Mouse (Mus musculus) intestine, postnatal 0 days (tissue): ENCODE measurements around the gene Ppp2r5d. TPM values are rescaled to one million over a fixed set of nuclear protein-coding genes. Genes with fewer than 3 reads are reported as not detected.
A peak's percentile ranks its signal among the peaks of the same experiment; 100 is the strongest.

Experiments
- ATAC-seq: fragments of 200-750 bp; cut with Nextera tagmentation; 2 replicates; pipeline ENCODE4 v1.8.0; 2017; ENCODE audit warnings: mild to moderate bottlenecking, moderate TSS enrichment, moderate library complexity
- H3K27ac ChIP-seq: fragments of 300-500 bp; sonication (generic); 2 replicates; pipeline ENCODE4 v1.5.1; 2014; ENCODE audit warnings: mild to moderate bottlenecking, low read depth, low read length, moderate library complexity
- H3K27me3 ChIP-seq: fragments of 300-500 bp; sonication (generic); replicated peaks from 2 replicates; pipeline ENCODE4 v1.6.1; 2014; ENCODE audit warnings: low read length, mixed read lengths; ENCODE audit not compliant: control insufficient read depth, insufficient read depth
- H3K36me3 ChIP-seq: fragments of 300-500 bp; sonication (generic); 2 replicates; pipeline ENCODE4 v1.6.1; 2014; ENCODE audit warnings: mild to moderate bottlenecking, moderate library complexity; ENCODE audit not compliant: control insufficient read depth, insufficient read depth
- H3K4me1 ChIP-seq: fragments of 300-500 bp; sonication (generic); replicated peaks from 2 replicates; pipeline ENCODE4 v1.6.1; 2014; ENCODE audit warnings: antibody characterized with exemption, low read length, mixed read lengths; ENCODE audit not compliant: control insufficient read depth, insufficient read depth
- H3K4me2 ChIP-seq: fragments of 300-500 bp; sonication (generic); replicated peaks from 2 replicates; pipeline ENCODE4 v1.6.1; 2014; ENCODE audit warnings: low read depth, mild to moderate bottlenecking, moderate library complexity
- H3K4me3 ChIP-seq: fragments of 300-500 bp; sonication (generic); 2 replicates; pipeline ENCODE4 v1.5.1; 2014; ENCODE audit warnings: low read depth, low read length
- H3K9ac ChIP-seq: fragments of 300-500 bp; sonication (generic); 2 replicates; pipeline ENCODE4 v1.6.1; 2014; ENCODE audit warnings: mild to moderate bottlenecking, low read depth, low read length
- H3K9me3 ChIP-seq: fragments of 300-500 bp; sonication (generic); 2 replicates; pipeline ENCODE4 v1.6.1; 2016; ENCODE audit warnings: mixed run types; ENCODE audit not compliant: control insufficient read depth
- CTCF ChIP-seq: sonication (generic); IDR thresholded peaks from 2 replicates; pipeline ENCODE4 v1.5.1; 2016; ENCODE audit warnings: low read depth, mild to moderate bottlenecking, control low read depth, antibody characterized with exemption, moderate library complexity
- WGBS: fragments of 180-500 bp; shearing (Covaris S2); extraction: QIAGEN DNeasy Blood & Tissue Kit; methylation state at CpG from one replicate; pipeline ENCODE4 v1.1.7; 2014; 5-methylcytosine and 5-hydroxymethylcytosine counted together
- polyA plus RNA-seq: library from polyadenylated mRNA; unstranded; fragments of >200 nt; fragmentation: Nextera tagmentation; extraction: Ambion mirVana; gene quantifications from 2 replicates; pipeline ENCODE4 v1.2.1, GENCODE M21; 2015

The Ppp2r5d gene
- polyA plus RNA-seq, result 25.9 and 26.5 TPM in 2 replicates

GRCm38 (mm10) chr17:46704887-46705835 lies at the start of gene Ppp2r5d:
Gene Ppp2r5d (minus strand): TSS chr17:46705111.
- Histone ChIP-seq H3K9ac (peak within 1 kb of the TSS; percentile 71), H3K36me3 (no peaks in the 10 kb centered on the region), H3K4me1 (0 out of 2 replicates have a peak, but pooled peaks cover 10% of the 10 kb centered on the region), H3K9me3 (no peaks in the 10 kb centered on the region), H3K4me2 (peak within 1 kb of the TSS; percentile 85), H3K27ac (peak within 1 kb of the TSS; percentile 66), H3K4me3 (peak within 1 kb of the TSS; percentile 72), H3K27me3 (no peaks in the 10 kb centered on the region)
- under 1% methylated on average over 48 of the region's 48 CpGs for WGBS
- peak; percentile 95 for ATAC-seq
- no peak for TF ChIP-seq CTCF

GRCm38 (mm10) chr17:46751794-46752556 lies 47.1 kb upstream of the Ppp2r5d start, which contains the start of gene Cnpy3:
Gene Cnpy3 (minus strand): TSS chr17:46752214.
- peak within 1 kb of the TSS; percentile 87 for H3K9ac ChIP-seq
- H3K4me2 ChIP-seq, result peak within 1 kb of the TSS; percentile 82
- peak within 1 kb of the TSS; percentile 95 for H3K4me3 ChIP-seq
- no peaks in the 10 kb centered on the region for H3K27me3 ChIP-seq
- peak within 1 kb of the TSS; percentile 91 for H3K27ac ChIP-seq
- peak; percentile 99 for ATAC-seq
- WGBS, result 0% methylated on average over 58 of the region's 58 CpGs
- no peaks in the 10 kb centered on the region; the same call in 1 of the 2 replicates for H3K4me1 ChIP-seq
- no peaks in the 10 kb centered on the region for H3K9me3 ChIP-seq
- 0 out of 2 replicates have a peak, but pooled peaks cover 4% of the 10 kb centered on the region for H3K36me3 ChIP-seq
- no peak for TF ChIP-seq CTCF

- peak overlapping the region; percentile 82 for H3K4me2 ChIP-seq
- no peaks in the 10 kb centered on the region for H3K27me3 ChIP-seq
- no peaks in the 10 kb centered on the region for H3K9me3 ChIP-seq
- H3K4me3 ChIP-seq, result peak overlapping the region; percentile 95
- TF ChIP-seq CTCF, result no peak
- H3K36me3 ChIP-seq, result 0 out of 2 replicates have a peak, but pooled peaks cover 8% of the 10 kb centered on the region
- WGBS, result 22% methylated on average over 16 of the region's 16 CpGs
- H3K9ac ChIP-seq, result peak overlapping the region; percentile 87
- peak overlapping the region; percentile 91 for H3K27ac ChIP-seq
- H3K4me1 ChIP-seq, result no peaks in the 10 kb centered on the region; the same call in 1 of the 2 replicates
- peak; percentile 25; the same call in 1 of the 2 replicates for ATAC-seq
These were observed 46.3 kb upstream of the Ppp2r5d start for GRCm38 (mm10) chr17:46751056-46751793.

- H3K27ac ChIP-seq, result no peak overlapping the region
- 87% methylated on average over 4 of the region's 4 CpGs for WGBS
- H3K9ac ChIP-seq, result no peak overlapping the region
- H3K4me2 ChIP-seq, result no peak overlapping the region
- peaks cover 13% of the 10 kb centered on the region; the same call in 1 of the 2 replicates for H3K36me3 ChIP-seq
- ATAC-seq, result no peak
- H3K9me3 ChIP-seq, result no peaks in the 10 kb centered on the region
- TF ChIP-seq CTCF, result no peak
- no peak overlapping the region for H3K4me3 ChIP-seq
- H3K4me1 ChIP-seq, result no peaks in the 10 kb centered on the region; the same call in 1 of the 2 replicates
- no peaks in the 10 kb centered on the region for H3K27me3 ChIP-seq
These were observed 45.7 kb upstream of the Ppp2r5d start for GRCm38 (mm10) chr17:46750580-46750979.

GRCm38 (mm10) chr17:46749282-46749681 lies 44.4 kb upstream of the Ppp2r5d start:
- Histone ChIP-seq H3K27ac (no peak overlapping the region), H3K9me3 (no peaks in the 10 kb centered on the region), H3K27me3 (no peaks in the 10 kb centered on the region), H3K36me3 (peaks cover 23% of the 10 kb centered on the region; the same call in 1 of the 2 replicates), H3K4me1 (no peaks in the 10 kb centered on the region; the same call in 1 of the 2 replicates), H3K4me2 (no peak overlapping the region), H3K4me3 (no peak overlapping the region), H3K9ac (no peak overlapping the region)
- no peak for TF ChIP-seq CTCF
- 75% methylated on average over 5 of the region's 5 CpGs for WGBS
- ATAC-seq, result no peak
